Mouse (Mus musculus): ENCODE measurements around the gene Ascl5.

GRCm38 (mm10) chr1:136067579-136067978 is 17.0 kb downstream of the Ascl5 start:
- TF ChIP-seq CTCF (IDR thresholded peaks at IDR 0.05; ENCODE audit: control insufficient read depth, insufficient read depth, low read length) (no peak), POLR2A (IDR thresholded peaks at IDR 0.05; ENCODE audit: borderline replicate concordance, control insufficient read depth, low read depth, low read length) (no peak)
